Mouse (Mus musculus): ENCODE results near the gene Gm10112. TPM values are rescaled to one million over a fixed set of nuclear protein-coding genes. Genes with fewer than 3 reads are reported as not detected.

Gm10112 gene
- polyA plus RNA-seq (2012; ENCODE audit: insufficient read depth, low replicate concordance): not detected in 2 replicates

DNA sequence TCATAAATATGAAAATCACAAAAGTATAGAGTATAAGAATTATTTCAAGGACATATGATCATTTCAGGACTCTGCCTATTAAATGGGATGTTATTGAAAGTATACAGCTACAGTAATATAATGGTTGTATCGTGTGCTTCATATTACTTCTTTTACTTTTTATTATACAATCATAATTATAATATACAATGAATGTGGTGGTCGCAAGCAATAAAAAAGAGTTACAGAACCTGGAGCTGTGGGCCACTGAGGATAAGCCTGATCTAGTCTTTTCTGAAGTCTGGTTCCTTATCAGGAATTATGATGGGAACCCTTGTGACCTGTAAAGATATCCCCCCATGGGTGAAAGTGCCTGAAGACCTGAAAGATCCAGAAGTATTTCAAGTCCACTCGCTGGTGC, at the start of gene Gm10112:
Gm10112 (plus strand) TSS at position 301 of the 400 bp plus-strand sequence.
- H3K36me3 ChIP-seq (replicated peaks; ENCODE audit: low read length): no peaks in the 10 kb centered on the region
- TF ChIP-seq GATA1 (IDR thresholded peaks at IDR 0.05; ENCODE audit: borderline replicate concordance, low read length): no peak
- no peak for TF ChIP-seq FLI1 (IDR thresholded peaks at IDR 0.05; ENCODE audit: low read length)
- no peaks in the 10 kb centered on the region for H3K9me3 ChIP-seq
- peaks cover 2% of the 10 kb centered on the region for H3K27me3 ChIP-seq (replicated peaks)
- no peak within 1 kb of the TSS for H3K4me3 ChIP-seq (replicated peaks)
- no peaks in the 10 kb centered on the region for H3K4me1 ChIP-seq

DNA sequence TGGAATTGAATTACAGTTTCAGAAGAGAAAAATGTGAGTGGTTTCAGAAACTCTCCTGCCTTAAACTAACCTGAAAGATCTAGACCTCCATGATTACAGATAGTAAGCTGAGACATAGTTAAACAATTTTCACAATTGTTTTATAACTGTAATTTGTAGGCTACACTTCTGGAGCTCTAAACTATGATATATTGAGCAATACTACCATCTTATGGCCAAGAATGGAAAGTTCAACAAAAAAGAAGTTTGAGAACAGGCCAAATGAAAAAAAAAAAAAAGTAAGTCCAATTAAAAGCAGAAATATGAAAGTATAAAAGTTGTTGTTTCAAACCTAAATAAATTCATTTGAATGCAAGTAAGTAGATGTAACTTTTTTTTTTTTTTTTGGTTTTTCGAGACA, 21.4 kb downstream of the Gm10112 start:
- Histone ChIP-seq H3K27me3 (replicated peaks) (no peaks in the 10 kb centered on the region), H3K36me3 (replicated peaks; ENCODE audit: low read length) (no peaks in the 10 kb centered on the region), H3K4me1 (no peaks in the 10 kb centered on the region), H3K9me3 (no peaks in the 10 kb centered on the region), H3K4me3 (replicated peaks) (no peak overlapping the region)
- TF ChIP-seq FLI1 (IDR thresholded peaks at IDR 0.05; ENCODE audit: low read length) (no peak), GATA1 (IDR thresholded peaks at IDR 0.05; ENCODE audit: borderline replicate concordance, low read length) (no peak)

DNA sequence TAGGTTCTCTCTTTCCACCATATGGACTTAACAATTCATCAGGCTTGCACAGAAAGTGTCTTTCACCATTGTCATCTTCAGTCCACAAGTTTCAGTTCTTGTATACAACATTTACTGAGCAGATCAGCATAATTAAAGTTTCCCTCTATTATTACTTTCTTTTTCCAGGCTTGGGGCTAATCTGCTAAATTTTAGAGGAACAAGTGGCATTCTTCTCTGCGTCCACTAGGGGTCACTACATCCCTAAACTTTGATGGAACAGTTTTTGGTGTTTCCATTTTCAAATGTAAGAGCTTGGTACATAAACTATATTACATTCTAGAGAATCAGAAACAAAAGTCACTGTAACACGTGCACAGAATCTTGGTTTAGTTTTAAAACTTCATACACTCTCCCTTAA, 28.2 kb downstream of the Gm10112 start:
- TF ChIP-seq FLI1 (IDR thresholded peaks at IDR 0.05; ENCODE audit: low read length): no peak
- no peak for TF ChIP-seq GATA1 (IDR thresholded peaks at IDR 0.05; ENCODE audit: borderline replicate concordance, low read length)
- Histone ChIP-seq H3K4me3 (replicated peaks) (no peak overlapping the region), H3K4me1 (no peaks in the 10 kb centered on the region), H3K9me3 (no peaks in the 10 kb centered on the region), H3K27me3 (replicated peaks) (no peaks in the 10 kb centered on the region), H3K36me3 (replicated peaks; ENCODE audit: low read length) (no peaks in the 10 kb centered on the region)

DNA sequence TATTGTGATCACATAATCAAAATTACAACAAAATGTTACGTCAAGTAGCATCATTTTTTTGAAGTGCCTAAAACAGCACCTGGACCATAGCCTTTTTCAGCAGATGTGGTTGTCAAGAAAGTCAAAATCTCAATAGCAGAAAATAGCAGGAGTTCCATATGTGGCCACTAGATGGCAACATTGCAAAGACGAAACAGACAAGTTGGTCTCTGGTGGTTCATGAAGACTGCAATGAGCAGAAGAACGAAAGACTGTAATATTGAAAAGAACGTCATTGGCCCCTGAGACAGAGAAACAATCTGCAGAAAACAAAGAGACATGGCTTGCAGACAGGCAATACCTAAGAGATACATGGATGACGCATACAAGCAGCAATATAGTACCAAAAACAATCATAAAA, 42.1 kb downstream of the Gm10112 start:
- no peaks in the 10 kb centered on the region for H3K4me1 ChIP-seq
- H3K4me3 ChIP-seq (replicated peaks): no peak overlapping the region
- no peaks in the 10 kb centered on the region for H3K27me3 ChIP-seq (replicated peaks)
- H3K36me3 ChIP-seq (replicated peaks; ENCODE audit: low read length): no peaks in the 10 kb centered on the region
- TF ChIP-seq GATA1 (IDR thresholded peaks at IDR 0.05; ENCODE audit: borderline replicate concordance, low read length): no peak
- TF ChIP-seq FLI1 (IDR thresholded peaks at IDR 0.05; ENCODE audit: low read length): no peak
- H3K9me3 ChIP-seq: no peaks in the 10 kb centered on the region

Other genes starting within 250 kb of the Gm10112 start
- gene Cylc1, start 57.9 kb upstream of the Gm10112 start, polyA plus RNA-seq (2012; ENCODE audit: insufficient read depth, low replicate concordance): not detected in 2 replicates

Measured in megakaryocyte, embryonic 14.5 days (primary cell).